Mouse (Mus musculus) frontal cortex, postnatal 36 days (tissue): ENCODE data around the gene Rhbdd1.

Experiments
- DNase-seq, 2 experiments: peaks; one replicate each; pipeline ENCODE4 v3.0.0; 2022; ENCODE audit warnings: low spot score in 2 of 2

Gene Rhbdd1

DNA sequence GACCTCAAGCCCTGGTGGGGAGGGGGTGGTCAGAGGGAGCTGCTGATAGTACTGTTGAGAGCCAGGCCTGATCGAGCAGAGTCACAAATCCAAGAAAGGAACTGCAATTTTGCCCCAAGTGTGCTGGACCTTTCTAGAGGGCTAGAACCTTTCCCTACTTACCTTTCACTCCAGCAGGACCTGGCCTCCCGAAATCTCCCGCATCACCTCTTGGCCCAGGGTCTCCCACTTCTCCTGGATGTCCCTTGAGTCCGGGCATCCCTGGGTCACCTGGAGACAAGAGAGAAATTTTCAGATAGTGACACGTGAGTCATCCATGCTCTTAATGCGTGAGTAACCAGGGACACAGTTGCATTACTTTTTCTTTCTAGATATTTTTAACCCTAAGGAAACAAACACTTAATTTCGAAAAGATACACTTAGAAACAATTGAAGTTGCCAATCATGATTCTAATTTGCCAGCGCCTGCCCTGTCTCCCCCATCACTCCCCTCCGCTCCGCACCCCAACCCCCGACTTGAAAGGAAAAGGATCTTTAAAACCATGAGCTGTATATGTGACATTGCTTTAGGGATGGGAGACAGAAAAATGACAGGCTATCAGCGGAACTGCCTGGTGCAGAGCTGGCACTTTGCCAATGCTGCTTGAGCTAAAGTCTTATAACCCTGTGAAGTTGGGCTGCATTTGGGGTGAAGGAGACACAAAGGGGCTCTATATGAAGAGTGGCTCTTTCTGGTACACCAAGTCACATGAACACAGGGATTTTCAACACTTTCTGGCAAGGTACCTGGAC is 163.6 kb downstream of the Rhbdd1 start:
- no peak for DNase-seq

DNA sequence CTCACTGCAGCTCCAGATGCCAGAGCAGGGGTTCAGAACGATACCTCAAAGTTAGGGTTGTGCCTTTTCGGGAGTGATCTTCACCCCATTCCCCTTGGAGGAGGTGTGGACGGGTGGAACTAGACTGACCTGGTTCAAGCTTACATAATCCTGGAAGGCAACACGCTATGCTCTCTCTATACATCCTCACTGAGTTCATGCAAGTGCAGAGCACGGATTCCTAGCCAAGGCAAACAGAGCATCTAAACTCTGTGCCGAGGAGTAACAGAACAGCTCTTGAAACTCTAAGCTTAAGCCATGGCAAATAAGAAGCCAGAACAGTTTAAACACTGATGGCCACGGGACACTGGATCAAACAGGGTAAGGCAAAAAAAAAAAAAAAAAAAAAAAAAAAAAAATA is 166.1 kb downstream of the Rhbdd1 start:
- no peak for DNase-seq

DNA sequence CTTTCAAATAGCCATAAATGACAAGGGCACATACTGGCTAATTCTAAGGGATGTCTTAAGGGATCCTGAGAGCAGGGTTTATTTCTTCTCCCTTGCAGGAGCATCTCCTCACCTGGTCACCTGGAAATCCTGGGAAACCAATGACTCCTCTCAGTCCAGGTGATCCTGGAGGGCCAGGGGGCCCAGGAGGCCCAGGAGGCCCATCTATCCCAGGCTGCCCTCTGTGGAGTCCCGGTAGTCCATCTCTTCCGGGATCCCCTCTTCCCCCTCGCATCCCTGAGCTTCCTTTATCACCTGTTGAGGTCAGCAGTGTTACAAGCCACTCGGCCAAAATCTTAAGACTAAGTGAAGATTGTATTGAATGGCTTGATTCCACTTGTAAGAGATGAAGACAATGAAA is 170.1 kb downstream of the Rhbdd1 start:
- DNase-seq = no peak

DNA sequence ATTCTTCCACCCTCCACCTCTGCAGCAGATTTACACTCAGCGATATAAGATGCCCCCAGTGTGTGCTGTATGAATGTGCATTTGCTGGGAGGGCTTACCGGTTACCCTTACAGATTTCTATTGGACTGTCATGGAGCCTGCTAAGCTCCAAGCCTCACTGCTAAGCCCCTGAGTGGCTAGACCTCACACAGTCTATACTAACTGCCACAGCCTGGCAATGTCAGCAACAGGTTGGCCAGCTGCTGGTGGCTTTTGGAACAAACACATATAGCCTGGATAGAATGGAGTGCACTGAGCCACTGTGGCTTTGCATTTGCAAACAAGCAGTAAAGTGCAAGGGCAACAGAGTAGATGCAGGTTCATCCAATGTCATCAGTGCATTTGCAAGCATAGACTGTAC is 175.7 kb downstream of the Rhbdd1 start:
- no peak for DNase-seq
